Mouse (Mus musculus) embryonic facial prominence, embryonic 11.5 days (tissue): Measurements from ENCODE around the gene Tent4a. TPM values are rescaled to one million over a fixed set of nuclear protein-coding genes. Genes with fewer than 3 reads are reported as not detected.

ENCODE experiments used
- ATAC-seq: fragments of 200-750 bp; cut with Nextera tagmentation; replicated peaks from 2 replicates; pipeline ENCODE4 v1.8.0; 2017; ENCODE audit warnings: low read depth; ENCODE audit not compliant: insufficient number of reproducible peaks, low FRiP score, low TSS enrichment
- DNase-seq: peaks from one replicate; pipeline ENCODE4 v3.0.0-alpha.2; 2015; ENCODE audit warnings: low spot score
- H3K27ac ChIP-seq: fragments of 300-500 bp; sonication (generic); replicated peaks from 2 replicates; pipeline ENCODE4 v1.5.1; 2014; ENCODE audit warnings: mild to moderate bottlenecking, low read depth, low read length, control low read depth
- H3K27me3 ChIP-seq: fragments of 300-500 bp; sonication (generic); 2 replicates; pipeline ENCODE4 v1.6.1; 2014; ENCODE audit warnings: mild to moderate bottlenecking, low read length, moderate library complexity, mixed read lengths; ENCODE audit not compliant: control insufficient read depth, insufficient read depth
- H3K36me3 ChIP-seq: fragments of 300-500 bp; sonication (generic); replicated peaks from 2 replicates; pipeline ENCODE4 v1.6.1; 2014; ENCODE audit warnings: low read depth, mild to moderate bottlenecking, low read length, moderate library complexity, mixed read lengths; ENCODE audit not compliant: control insufficient read depth, insufficient read depth
- H3K4me1 ChIP-seq: fragments of 300-500 bp; sonication (generic); 2 replicates; pipeline ENCODE4 v1.6.1; 2014; ENCODE audit warnings: low read length, mixed read lengths; ENCODE audit not compliant: control insufficient read depth, insufficient read depth
- H3K4me2 ChIP-seq: fragments of 300-500 bp; sonication (generic); 2 replicates; pipeline ENCODE4 v1.6.1; 2014; ENCODE audit warnings: low read depth, mild to moderate bottlenecking, control low read depth, low read length, moderate library complexity
- H3K4me3 ChIP-seq: fragments of 300-500 bp; sonication (generic); 2 replicates; pipeline ENCODE4 v1.5.1; 2014; ENCODE audit warnings: low read depth, low read length, control low read depth
- H3K9ac ChIP-seq: fragments of 300-500 bp; sonication (generic); replicated peaks from 2 replicates; pipeline ENCODE4 v1.6.1; 2014; ENCODE audit warnings: mild to moderate bottlenecking, control low read depth, low read length
- H3K9me3 ChIP-seq: fragments of 300-500 bp; sonication (generic); replicated peaks from 2 replicates; pipeline ENCODE4 v1.6.1; 2016; ENCODE audit warnings: mild to moderate bottlenecking, low read length, inconsistent platforms, mixed read lengths; ENCODE audit not compliant: control insufficient read depth
- WGBS: fragments of 180-500 bp; shearing (Covaris S2); extraction: QIAGEN DNeasy Blood & Tissue Kit; methylation state at CpG from one replicate; pipeline ENCODE4 v1.1.7; 2014; 5-methylcytosine and 5-hydroxymethylcytosine counted together
- polyA plus RNA-seq: library from polyadenylated mRNA; unstranded; fragments of >200 nt; fragmentation: Nextera tagmentation; extraction: Ambion mirVana; gene quantifications from 2 replicates; pipeline ENCODE4 v1.2.1, GENCODE M21; 2014

Gene Tent4a
- polyA plus RNA-seq, 1 experiment from 2014 or later: 6.6 TPM

- no peaks in the 10 kb centered on the region for H3K4me1 ChIP-seq
- 0 out of 2 replicates have a peak, but pooled peaks have one; percentile 39 for ATAC-seq
These were observed 8.6 kb downstream of the Tent4a start for GRCm38 (mm10) chr13:69525867-69526266.

GRCm38 (mm10) chr13:69524158-69524530 is 10.3 kb downstream of the Tent4a start:
- WGBS: 89% methylated on average over 2 of the region's 2 CpGs
- H3K4me2 ChIP-seq: no peak overlapping the region
- DNase-seq (no peak), ATAC-seq (no peak)
- H3K27ac ChIP-seq: no peak overlapping the region
- no peak overlapping the region for H3K9ac ChIP-seq
- H3K27me3 ChIP-seq: no peaks in the 10 kb centered on the region
- no peaks in the 10 kb centered on the region for H3K4me1 ChIP-seq
- no peak overlapping the region for H3K4me3 ChIP-seq
- H3K9me3 ChIP-seq: no peaks in the 10 kb centered on the region
- H3K36me3 ChIP-seq: no peaks in the 10 kb centered on the region

More at GRCm38 (mm10) chr13:69525867-69526266, 8.6 kb downstream of the Tent4a start:
- no peaks in the 10 kb centered on the region for H3K9me3 ChIP-seq
- H3K4me2 ChIP-seq: no peak overlapping the region
- no peak overlapping the region for H3K4me3 ChIP-seq
- H3K36me3 ChIP-seq: no peaks in the 10 kb centered on the region; the same call in 1 of the 2 replicates
- no peak overlapping the region for H3K27ac ChIP-seq
- H3K27me3 ChIP-seq: no peaks in the 10 kb centered on the region
- no peak overlapping the region for H3K9ac ChIP-seq
- DNase-seq: no peak
- WGBS: 75% methylated on average over 4 of the region's 4 CpGs

GRCm38 (mm10) chr13:69523444-69524157 is 10.8 kb downstream of the Tent4a start:
- H3K27me3 ChIP-seq: no peaks in the 10 kb centered on the region
- WGBS: 69% methylated on average over 14 of the region's 14 CpGs
- no peak overlapping the region for H3K9ac ChIP-seq
- no peaks in the 10 kb centered on the region for H3K36me3 ChIP-seq
- H3K4me2 ChIP-seq: no peak overlapping the region
- H3K4me3 ChIP-seq: no peak overlapping the region
- H3K27ac ChIP-seq: no peak overlapping the region
- no peaks in the 10 kb centered on the region for H3K9me3 ChIP-seq
- no peaks in the 10 kb centered on the region for H3K4me1 ChIP-seq
- no peak for ATAC-seq
- DNase-seq: no peak

- DNase-seq (no peak), ATAC-seq (no peak)
- Histone ChIP-seq H3K36me3 (no peaks in the 10 kb centered on the region), H3K27me3 (no peaks in the 10 kb centered on the region), H3K9me3 (no peaks in the 10 kb centered on the region), H3K27ac (no peak overlapping the region), H3K9ac (no peak overlapping the region), H3K4me1 (no peaks in the 10 kb centered on the region), H3K4me3 (no peak overlapping the region), H3K4me2 (no peak overlapping the region)
- WGBS: 82% methylated on average over 1 of the region's 1 CpGs
These were observed 12.1 kb downstream of the Tent4a start for GRCm38 (mm10) chr13:69522161-69522791.

GRCm38 (mm10) chr13:69519137-69519536 is 15.3 kb downstream of the Tent4a start:
- WGBS: 85% methylated on average over 6 of the region's 6 CpGs
- no peaks in the 10 kb centered on the region for H3K27me3 ChIP-seq

GRCm38 (mm10) chr13:69517445-69517844 is 17.0 kb downstream of the Tent4a start:
- Histone ChIP-seq H3K36me3 (no peaks in the 10 kb centered on the region), H3K9ac (no peak overlapping the region), H3K27ac (no peak overlapping the region), H3K4me3 (no peak overlapping the region), H3K9me3 (no peaks in the 10 kb centered on the region), H3K27me3 (no peaks in the 10 kb centered on the region), H3K4me2 (no peak overlapping the region), H3K4me1 (no peaks in the 10 kb centered on the region)
- DNase-seq (no peak), ATAC-seq (no peak)
- WGBS: 81% methylated on average over 6 of the region's 6 CpGs

More at GRCm38 (mm10) chr13:69519137-69519536, 15.3 kb downstream of the Tent4a start:
- Histone ChIP-seq H3K36me3 (no peaks in the 10 kb centered on the region), H3K4me3 (no peak overlapping the region), H3K9ac (no peak overlapping the region), H3K4me1 (no peaks in the 10 kb centered on the region), H3K27ac (no peak overlapping the region), H3K4me2 (no peak overlapping the region), H3K9me3 (no peaks in the 10 kb centered on the region)
- ATAC-seq: no peak
- DNase-seq: no peak

GRCm38 (mm10) chr13:69515091-69515490 is 19.3 kb downstream of the Tent4a start:
- Histone ChIP-seq H3K4me2 (no peak overlapping the region), H3K36me3 (no peaks in the 10 kb centered on the region), H3K4me1 (no peaks in the 10 kb centered on the region), H3K4me3 (no peak overlapping the region), H3K27ac (no peak overlapping the region), H3K27me3 (no peaks in the 10 kb centered on the region), H3K9me3 (no peaks in the 10 kb centered on the region), H3K9ac (no peak overlapping the region)
- DNase-seq (no peak), ATAC-seq (no peak)
- 87% methylated on average over 3 of the region's 3 CpGs for WGBS
